Mouse (Mus musculus): ENCODE data around the gene Mvb12b.
A peak's percentile ranks its signal among the peaks of the same experiment; 100 is the strongest.
"Not testable (repeated sequence)": the region's sequence is repeated elsewhere in the genome, so short reads cannot be mapped to it uniquely, and the experiment has no call there.

Mvb12b gene

DNA sequence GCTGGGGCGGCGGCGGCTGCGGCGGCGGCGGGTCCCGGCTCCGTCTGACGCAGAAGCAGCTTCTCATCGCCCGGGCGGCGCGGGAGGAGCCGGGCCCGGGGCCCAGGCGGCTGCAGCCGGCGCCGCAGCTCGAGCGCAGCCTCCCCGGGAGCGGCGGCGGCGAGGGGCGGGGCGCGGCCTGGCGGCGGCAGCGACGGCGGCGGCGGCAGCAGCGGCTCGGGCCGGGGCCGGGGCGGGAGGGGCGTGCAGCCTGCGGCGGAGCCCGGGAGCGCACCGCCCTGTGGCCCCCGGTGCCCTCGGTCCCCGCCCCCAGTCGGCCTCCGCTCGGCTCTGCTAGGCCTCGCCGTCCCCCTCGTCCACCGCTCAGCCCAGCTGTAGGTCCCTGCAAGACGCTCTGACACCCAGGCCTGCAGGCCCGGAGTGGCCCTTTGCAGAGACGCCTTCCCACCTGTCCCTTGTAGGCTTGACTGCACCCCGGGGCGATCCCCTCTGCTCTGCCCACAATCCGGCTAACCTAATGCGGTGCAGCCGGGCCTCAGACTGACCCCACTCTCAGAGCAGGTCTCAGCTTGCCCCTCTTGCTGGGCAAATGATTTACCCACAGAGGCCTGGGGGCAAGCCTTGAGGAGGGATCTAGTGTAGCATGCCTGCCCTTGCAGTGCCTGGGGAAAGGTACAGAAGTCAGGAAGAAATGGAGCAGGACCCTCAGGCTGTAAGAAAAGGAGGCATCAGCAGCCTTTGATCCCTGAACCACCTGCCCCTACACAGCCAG lies at the start of gene Mvb12b:
Gene Mvb12b, minus strand, starts transcription at position 619 of the 772 bp plus-strand sequence.
- DNase-seq (ENCODE audit: low read depth, low spot score): no peak

DNA sequence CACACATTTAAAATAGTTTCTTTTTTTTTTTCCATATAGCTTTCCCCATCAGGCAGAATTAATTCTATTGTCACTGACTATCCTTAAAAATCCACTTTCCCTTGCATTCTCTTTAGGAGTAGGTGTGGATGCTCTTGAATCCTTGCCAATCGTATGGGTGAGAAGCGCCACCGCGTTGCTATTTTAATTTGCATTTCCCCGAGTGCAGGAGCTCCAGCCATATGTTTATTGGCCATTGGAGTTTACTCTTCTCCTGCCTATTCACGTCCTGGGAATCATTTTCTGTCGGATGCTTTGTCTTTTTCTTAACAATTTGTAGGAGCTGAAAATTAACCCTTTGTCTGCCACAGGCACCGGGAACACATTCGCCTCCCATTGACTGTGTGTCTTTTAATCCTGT lies 48.0 kb upstream of the Mvb12b start:
- DNase-seq (ENCODE audit: low read depth, low spot score): no peak

DNA sequence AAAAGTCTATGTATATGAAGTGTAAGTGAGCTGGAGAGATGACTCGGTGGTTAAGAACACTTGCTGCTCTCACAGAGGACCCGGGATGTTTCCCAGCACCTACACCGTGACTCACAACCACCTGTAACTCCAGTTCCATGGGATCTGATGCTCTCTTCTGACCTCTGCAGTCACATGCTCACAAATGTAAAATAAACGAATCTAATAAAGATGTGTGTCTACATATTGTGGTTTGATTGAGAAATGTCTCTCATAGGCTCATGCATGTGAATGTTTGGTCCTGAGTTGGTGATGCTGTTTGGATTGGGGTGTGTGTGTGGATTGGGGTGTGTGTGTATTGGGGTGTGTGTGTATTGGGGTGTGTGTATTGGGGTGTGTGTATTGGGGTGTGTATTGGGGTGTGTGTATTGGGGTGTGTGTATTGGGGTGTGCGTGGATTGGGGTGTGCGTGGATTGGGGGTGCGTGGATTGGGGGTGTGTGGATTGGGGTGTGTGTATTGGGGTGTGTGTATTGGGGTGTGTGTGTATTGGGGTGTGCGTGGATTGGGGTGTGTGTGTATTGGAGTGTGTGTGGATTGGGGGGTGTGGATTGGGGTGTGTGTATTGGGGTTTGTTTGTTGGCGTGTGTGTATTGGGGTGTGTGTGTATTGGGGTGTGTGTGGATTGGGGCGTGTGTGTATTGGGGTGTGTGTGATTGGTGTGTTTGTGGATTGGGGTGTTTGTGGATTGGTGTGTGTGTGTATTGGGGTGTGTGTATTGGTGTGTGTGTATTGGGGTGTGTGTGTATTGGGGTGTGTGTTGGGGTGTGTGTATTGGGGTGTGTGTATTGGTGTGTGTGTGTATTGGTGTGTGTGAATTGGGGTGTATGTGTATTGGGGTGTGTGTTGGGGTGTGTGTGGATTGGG lies 46.1 kb upstream of the Mvb12b start:
- DNase-seq (ENCODE audit: low read depth, low spot score): no peak

DNA sequence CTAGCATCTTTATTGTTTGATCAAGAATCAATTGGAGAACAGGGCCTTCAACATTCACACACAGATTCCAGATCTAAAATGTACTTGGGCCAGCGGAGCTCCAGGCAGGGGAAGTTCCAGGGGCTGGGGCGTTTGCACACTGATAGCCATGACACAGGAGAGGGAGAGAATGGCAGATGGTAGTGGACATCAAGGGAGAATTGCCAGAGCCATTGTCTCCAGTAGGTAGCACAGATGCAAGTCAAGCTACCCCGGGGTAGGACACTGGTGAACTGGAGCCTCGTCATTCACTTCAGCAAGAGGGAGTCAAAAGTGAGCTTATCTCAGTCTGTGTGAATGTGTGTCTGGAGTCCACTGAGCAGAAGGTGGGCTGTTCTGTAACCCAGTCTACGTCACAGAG lies 43.4 kb upstream of the Mvb12b start:
- DNase-seq (ENCODE audit: low read depth, low spot score): no peak

DNA sequence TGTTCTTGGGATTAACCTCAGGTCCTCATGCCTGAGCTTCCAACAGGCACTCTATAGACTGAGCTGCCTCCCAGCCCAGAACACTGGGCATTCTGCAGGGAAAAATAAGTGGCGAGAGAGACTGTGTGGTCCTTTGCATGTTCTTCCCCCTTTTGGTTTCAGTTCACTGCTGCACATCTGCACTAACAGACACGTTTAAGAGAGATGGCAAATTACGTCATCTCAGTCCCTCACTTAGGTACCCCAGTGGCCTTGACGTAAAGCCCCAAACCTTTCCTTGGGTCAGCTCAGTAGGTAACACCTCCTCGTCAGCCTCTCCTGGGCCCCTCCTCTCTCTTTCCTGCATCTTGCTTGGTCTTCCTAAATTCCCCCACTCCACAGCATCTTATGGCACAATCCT lies 37.5 kb upstream of the Mvb12b start:
- peak; percentile 66 for DNase-seq (ENCODE audit: low read depth, low spot score)

- DNase-seq (ENCODE audit: low read depth, low spot score): no peak
These were observed 35.7 kb upstream of the Mvb12b start for GRCm38 (mm10) chr2:33923482-33923881.

GRCm38 (mm10) chr2:33922466-33922865 lies 34.7 kb upstream of the Mvb12b start:
- no peak for DNase-seq (ENCODE audit: low read depth, low spot score)

DNA sequence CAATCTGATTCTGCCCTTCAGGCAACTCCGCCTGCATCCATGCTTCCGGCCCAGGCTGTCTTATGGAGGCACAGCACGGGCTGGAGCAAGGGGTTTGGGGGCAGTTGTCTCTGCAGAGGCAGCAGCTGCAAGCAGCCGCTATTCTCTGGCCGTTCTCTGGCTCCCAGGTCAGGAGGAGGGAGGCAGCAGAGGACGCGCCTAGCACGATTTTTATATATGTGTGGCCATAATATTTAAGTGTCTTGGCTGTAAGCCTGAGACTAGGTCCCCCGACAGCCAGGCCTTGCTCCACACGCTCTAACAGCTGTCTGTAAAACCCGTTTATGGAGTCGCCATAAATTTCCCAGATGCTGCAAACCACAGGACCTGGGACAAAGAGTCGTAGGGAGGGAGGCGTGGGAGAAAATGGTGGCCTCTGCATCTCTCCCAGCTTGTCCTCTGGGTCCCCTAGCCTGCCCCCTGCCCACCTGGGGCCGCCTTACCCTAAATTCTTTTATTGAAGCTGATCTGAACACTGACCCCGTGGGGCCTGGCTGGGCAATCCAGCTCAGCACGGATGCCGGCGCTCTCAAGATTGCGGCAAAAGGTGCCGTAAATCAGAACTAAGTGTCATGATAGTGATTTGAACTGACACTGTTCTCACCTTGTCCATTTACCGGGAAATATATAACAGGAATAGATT lies 32.3 kb upstream of the Mvb12b start:
- no peak for DNase-seq (ENCODE audit: low read depth, low spot score)

DNA sequence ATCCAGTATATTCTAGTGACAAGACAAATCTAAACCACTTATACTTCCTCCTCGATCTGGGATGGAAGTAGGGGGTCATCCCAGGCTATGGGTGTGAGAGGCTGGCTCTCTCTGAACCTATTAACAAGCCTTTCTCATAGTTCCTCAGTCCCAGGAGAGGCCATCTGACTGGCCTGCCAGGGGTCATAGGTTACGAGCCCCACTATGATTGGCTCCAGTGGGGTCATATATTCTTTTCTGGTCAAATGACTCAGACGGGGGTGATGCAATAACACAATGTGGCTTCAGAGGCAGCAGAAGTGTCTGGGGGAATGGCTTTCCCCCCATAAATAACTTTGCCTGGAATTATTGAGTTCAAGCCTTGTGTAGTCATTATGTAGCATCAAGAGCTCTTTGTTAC lies 31.1 kb upstream of the Mvb12b start:
- no peak for DNase-seq (ENCODE audit: low read depth, low spot score)

GRCm38 (mm10) chr2:33918318-33918717 lies 30.6 kb upstream of the Mvb12b start:
- peak; percentile 65 for DNase-seq (ENCODE audit: low read depth, low spot score)

GRCm38 (mm10) chr2:33916603-33917002 lies 28.9 kb upstream of the Mvb12b start:
- no peak for DNase-seq (ENCODE audit: low read depth, low spot score)

- no peak for DNase-seq (ENCODE audit: low read depth, low spot score)
These were observed 27.3 kb upstream of the Mvb12b start for GRCm38 (mm10) chr2:33914998-33915397.

GRCm38 (mm10) chr2:33914334-33914733 lies 26.6 kb upstream of the Mvb12b start:
- no peak for DNase-seq (ENCODE audit: low read depth, low spot score)

DNA sequence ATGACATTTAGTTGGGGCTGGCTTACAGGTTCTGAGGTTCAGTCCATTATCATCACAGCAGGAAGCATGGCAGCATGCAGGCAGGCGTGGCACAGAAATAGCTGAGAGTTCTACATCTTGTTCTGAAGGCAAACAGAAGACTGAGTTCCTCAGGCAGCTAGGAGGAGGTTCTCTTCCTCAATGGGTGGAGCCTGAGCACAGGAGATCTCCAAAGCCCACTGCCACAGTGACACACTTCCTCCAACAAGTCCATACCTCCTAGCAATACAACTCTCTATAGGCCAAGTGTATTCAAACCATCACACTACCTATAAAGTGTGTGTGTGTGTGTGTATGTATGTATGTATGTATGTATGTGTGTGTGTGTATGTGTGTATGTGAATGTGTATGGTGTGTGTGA lies 25.9 kb upstream of the Mvb12b start:
- not testable (repeated sequence) for DNase-seq (ENCODE audit: low read depth, low spot score)

- no peak for DNase-seq (ENCODE audit: low read depth, low spot score)
These were observed 25.0 kb upstream of the Mvb12b start for GRCm38 (mm10) chr2:33912741-33913140.

DNA sequence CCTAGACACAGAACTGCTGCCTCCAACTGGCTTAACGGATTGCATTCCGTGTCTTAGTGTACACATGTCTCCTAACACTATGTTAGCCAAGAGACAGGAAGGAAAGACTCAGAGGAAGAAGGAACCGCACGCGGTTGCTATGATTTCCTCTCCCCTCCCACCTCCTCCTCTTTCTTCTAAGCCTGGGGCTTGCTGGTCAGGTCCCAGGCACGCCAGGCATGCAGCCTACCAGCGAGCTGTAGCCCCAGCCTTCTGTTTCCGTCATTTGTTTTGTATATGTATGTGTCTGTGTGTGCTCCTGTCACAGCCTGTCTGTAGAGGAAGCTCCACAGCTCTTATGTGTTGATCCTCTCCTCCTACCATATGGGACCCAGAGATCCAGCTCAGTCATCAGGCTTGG lies 20.6 kb upstream of the Mvb12b start:
- DNase-seq (ENCODE audit: low read depth, low spot score): no peak

DNA sequence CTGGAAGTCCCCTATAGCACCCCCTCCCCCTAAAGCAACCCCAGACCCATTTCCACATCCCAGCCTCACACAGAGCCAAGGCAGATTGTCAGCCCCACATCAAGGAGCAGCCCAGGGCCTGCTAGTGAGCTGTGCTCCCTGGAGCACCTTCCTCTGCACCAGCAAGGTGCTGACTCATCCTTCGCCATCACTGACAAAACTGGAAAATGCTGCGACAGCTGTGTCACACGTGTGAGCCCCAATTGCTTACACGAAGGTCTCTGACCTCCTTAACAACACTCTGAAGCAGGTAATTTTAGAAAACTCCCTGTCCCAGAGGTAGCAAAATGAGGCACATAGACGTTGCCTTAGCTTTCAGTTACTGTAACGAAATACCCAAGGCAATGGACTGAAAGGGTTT lies 19.4 kb upstream of the Mvb12b start:
- DNase-seq (ENCODE audit: low read depth, low spot score): no peak

- DNase-seq (ENCODE audit: low read depth, low spot score): no peak
These were observed 8.1 kb upstream of the Mvb12b start for GRCm38 (mm10) chr2:33895829-33896228.

- no peak for DNase-seq (ENCODE audit: low read depth, low spot score)
These were observed 5.4 kb upstream of the Mvb12b start for GRCm38 (mm10) chr2:33893151-33893550.

GRCm38 (mm10) chr2:33892354-33892753 lies 4.6 kb upstream of the Mvb12b start:
- DNase-seq (ENCODE audit: low read depth, low spot score): no peak

GRCm38 (mm10) chr2:33888100-33888385 lies 297 bp upstream of the Mvb12b start:
- no peak for DNase-seq (ENCODE audit: low read depth, low spot score)

All from A20 (cell line).